Mouse (Mus musculus) ovary, adult 18-20 months (tissue): ENCODE measurements at regions not wholly inside any gene's neighbourhood (a gene's known extent, or its start where the extent isn't known, plus 50 kb on each side); places are given as distances from the start of the nearest gene placed in this dataset.

Experiments used
- DNase-seq: peaks from one replicate; pipeline ENCODE4 v3.0.0; 2022; ENCODE audit warnings: low spot score, mixed read lengths

DNA sequence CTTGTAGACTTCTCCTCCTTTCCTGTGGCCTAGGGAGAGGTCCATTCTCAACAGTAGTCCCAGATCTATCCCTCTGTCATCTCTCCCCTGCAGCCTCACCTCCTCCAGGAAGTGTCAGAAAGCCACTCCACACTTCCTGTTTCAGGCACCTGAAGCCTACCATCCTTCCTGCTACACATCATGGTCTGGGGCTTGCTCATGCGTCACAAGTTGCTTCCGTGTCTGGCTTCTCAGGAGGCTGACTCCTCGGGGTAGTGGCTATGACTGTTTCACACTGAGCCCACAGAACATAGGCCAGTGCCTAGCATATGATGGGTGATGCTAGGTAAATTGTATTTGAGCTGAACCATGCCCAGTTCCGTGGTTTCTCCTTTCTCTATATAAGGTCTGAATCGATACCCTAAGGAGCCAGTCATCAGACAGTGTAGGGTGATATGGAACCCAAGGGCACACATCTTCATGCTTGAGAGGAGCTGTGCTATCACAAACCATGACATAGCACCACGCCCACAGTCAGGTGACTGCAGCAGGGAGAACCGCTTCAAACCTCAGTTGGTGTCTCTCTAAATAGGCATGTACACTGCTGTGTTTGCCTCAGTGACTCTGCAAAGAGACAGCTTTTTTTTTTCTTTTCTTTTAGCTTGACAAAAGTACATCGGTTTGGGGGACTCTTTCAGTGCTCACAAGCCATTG, 272.2 kb downstream of the Sec61b start:
- DNase-seq, result no peak

DNA sequence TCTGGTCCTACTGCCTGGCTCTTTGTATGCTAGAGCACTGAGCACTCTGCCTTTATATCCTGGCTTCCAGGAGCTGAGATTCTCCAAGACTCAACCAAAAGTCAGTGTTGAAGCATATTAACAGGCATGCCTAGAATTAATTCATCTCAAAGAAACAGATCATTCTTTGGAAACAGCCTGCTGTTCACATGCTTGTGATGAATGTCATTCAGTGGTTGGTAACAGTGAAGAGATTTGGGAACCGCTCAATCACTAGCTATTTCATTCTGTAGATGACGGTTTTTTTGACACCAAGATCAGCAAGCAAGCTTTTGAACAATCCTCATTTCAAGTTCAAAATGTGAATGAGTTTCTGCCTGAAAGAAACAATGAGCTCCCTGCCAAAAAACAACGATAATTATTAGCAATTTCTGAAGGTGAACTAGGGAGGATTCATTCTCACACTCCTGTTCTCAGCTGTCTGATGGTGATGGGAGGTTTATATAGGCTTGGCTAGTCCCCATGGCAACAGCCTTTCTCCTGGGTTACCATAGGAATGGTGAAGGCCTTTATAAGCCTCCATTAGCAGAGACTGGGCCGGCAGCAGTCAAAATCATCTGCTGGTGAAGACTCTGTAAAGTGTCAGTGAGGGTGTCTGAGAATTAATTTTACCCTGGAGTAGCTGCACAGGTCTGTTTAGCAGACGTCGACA, 272.6 kb upstream of the Nr4a3 start:
- DNase-seq, result no peak

GRCm38 (mm10) chr4:47774664-47775063, 270.3 kb upstream of the Nr4a3 start:
- DNase-seq, result no peak

DNA sequence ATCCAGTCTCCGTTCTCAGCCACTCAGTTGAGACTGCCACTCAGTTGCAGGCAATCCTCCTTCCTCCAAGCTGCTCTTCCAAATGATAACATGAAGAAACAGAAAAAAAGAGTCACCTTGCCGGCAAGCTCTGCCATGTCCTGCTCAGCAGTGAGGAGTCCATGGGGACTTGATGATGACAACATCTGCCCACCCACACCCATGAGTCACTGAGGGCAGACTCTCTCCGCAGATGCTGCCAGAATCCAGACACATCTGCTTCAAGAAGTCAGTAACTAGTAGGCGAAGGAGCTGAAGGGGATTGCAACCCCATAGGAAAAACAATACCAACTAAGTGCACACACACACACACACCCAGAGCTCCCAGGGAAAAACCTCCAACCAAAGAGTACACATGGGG, 263.9 kb upstream of the Nr4a3 start:
- no peak for DNase-seq

- no peak for DNase-seq
Measured at GRCm38 (mm10) chr4:47796977-47797376, 248.0 kb upstream of the Nr4a3 start.

DNA sequence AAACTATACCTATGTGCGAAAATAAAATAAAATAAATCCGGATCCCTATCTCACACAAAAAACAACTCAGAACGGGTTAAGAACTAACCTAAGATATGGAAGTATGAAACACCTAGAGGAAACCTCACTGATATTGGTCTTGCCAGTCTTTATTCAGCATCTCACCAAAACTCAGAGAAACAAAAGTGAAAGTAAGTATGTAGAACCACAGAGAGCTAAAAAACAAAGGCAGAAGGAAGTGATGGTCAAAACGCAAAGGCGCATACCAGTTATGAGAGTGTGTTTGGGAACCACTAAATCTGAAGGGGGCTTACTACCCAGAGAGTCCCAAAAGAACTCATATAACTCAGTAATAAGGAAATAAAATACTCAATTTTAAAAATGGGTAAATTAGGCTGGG, 245.8 kb upstream of the Nr4a3 start:
- DNase-seq, result no peak

GRCm38 (mm10) chr4:47803111-47803510, 241.8 kb upstream of the Nr4a3 start:
- no peak for DNase-seq

- DNase-seq, result no peak
Measured at GRCm38 (mm10) chr4:47807877-47808276, 237.1 kb upstream of the Nr4a3 start.

GRCm38 (mm10) chr4:47814030-47814429, 230.9 kb upstream of the Nr4a3 start:
- no peak for DNase-seq

DNA sequence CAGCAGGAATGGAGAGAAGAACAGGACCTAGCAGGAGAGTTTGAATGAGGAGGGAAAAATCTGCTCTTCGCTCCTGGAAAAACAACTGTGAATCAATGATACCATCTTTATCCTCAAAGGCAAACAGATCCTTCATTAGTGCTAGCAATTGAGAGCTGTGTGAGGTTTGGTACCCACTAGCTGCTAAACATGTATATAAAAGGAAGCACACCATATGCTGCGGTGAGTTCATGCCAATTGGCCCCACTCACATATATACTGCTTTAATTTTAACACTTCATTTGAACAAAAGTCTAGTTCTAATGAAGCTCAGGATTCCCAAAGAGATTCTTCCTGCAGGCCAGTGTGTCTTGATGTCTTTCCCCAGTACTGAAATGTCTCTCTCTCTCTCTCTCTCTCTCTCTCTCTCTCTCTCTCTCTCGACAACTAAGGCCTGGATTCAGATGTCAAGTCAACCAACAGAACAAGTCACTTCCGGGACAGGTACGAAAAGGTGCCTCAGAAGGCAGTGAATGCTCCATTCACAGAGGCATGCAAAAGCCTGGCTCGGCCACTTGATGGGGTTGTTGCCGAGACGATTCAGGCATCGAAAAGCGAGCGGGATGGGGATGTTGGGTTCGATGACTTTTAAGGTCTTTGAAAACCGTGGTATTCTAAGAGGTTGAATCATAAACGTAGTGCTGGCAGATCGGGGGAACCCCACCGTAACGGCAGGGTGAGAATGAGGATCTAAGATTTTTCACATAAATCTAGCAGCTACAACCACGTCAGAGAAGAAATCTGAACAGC, 226.4 kb upstream of the Nr4a3 start:
- no peak for DNase-seq

DNA sequence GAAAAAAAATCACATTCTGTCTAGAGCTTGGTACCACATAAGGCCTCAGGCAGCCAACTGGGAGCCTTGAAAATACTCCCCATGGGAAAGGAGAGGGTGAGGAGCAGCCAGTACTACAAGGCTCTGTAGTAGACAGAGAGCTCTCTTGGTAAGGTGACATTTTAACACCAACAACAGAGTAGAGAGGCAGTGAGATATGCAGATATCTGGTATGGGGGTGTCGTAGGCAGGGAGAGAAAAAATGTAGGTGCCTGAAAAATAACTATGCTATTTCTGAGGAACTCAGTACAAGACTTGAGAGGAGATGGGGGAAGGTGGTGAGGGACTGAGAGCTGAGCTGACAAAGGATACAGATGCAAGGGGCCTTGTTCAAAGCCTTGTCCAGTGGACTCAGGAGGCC, 224.4 kb upstream of the Nr4a3 start:
- no peak for DNase-seq

DNA sequence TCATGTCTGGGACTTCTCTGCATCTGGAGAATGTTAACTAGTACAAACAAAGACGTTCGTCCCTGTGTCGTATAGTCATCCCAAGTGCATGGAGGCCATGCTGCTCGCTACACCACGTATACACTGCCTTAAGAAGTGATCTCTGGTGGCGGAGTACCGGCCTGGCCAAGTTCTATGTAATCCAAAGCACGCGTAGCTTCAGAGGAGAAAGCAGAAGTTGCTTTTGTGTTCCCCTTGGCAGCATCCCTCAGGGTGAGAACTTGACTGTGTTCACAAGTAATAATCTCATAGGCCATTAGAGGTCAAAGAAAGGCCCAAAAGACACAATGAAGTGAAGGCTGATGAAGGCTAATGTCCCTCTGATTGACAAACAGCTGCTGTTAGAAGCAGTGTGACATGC, 221.7 kb upstream of the Nr4a3 start:
- no peak for DNase-seq

DNA sequence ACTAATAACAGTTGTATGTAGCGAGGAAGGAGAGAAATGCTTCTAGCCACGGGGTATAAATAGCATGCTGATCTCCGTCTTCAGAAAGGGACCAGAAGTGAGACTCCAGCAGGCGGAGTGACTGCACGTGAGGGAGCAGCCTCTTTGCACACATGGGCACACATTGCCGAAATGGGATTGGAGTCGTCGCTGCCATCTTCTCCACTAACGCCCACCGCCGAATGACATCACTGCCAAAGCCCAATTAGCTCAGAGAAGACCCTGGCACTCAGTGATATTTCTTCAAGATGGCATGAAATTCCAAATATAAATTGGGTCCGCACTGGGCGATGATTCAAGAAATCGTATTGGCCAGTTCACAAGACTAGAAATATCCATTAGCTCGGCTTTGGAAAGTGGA, 220.9 kb upstream of the Nr4a3 start:
- DNase-seq, result no peak

DNA sequence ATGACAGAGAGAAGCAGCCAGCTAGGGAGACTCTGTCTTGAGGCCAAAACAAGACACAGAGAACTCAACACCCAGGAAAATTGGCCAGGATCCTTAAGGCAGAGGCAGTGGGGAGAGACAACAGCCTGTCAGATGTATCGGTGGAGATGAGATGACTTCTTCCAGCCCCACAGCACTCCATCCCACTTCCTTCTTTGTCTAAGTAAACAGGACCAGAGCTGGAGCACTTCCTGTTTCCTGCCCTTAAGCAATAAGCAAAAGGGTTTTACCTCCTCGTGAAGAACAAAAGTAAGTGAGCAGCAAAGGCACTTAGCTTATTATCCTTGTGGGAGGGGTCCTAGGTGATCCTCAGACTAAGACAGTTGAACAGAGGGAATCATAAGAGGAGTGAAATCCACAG, 212.0 kb upstream of the Nr4a3 start:
- DNase-seq, result no peak

GRCm38 (mm10) chr4:47838411-47838810, 206.5 kb upstream of the Nr4a3 start:
- no peak for DNase-seq

GRCm38 (mm10) chr4:47842128-47842656, 202.8 kb upstream of the Nr4a3 start:
- no peak for DNase-seq

DNA sequence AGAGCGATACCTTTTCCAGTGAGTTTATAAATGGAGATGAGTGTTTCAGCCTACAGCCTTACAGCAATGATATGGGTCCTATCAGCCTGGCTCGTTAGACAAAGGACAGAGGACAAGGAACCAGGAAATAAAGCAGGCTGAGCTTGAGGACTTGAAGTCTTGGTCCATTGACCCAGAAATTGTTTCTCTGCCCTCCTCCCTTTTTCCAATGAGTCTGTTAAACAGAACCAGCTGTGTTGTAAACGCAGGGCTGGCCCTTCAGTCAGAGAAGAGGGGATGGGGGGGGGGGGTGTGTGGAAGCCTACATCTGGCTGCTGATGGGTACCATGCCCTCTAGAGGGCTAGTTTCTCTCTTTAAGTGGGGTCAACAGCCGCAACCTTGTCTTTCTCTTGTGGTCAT, 199.7 kb upstream of the Nr4a3 start:
- no peak for DNase-seq

GRCm38 (mm10) chr4:47846389-47847318, 198.3 kb upstream of the Nr4a3 start:
- DNase-seq, result no peak

DNA sequence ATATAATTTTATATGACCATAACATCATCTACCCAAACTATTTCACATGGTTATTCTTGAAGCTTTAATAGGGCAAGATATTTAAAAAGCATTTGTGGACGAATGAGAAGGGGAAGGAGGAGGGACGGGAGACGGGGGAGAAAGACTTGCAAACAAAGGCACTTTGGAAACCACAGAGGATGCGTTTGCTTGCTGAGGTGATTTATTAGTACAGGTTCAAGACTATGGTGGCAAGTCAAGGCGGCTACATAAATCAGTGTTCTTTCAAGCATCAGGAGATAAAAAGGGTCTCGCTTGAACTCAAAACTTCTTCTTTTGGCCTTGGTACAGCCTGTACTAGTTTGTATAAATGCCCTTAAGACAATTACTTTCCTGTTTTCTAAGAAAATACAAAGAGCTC, 183.8 kb upstream of the Nr4a3 start:
- no peak for DNase-seq

DNA sequence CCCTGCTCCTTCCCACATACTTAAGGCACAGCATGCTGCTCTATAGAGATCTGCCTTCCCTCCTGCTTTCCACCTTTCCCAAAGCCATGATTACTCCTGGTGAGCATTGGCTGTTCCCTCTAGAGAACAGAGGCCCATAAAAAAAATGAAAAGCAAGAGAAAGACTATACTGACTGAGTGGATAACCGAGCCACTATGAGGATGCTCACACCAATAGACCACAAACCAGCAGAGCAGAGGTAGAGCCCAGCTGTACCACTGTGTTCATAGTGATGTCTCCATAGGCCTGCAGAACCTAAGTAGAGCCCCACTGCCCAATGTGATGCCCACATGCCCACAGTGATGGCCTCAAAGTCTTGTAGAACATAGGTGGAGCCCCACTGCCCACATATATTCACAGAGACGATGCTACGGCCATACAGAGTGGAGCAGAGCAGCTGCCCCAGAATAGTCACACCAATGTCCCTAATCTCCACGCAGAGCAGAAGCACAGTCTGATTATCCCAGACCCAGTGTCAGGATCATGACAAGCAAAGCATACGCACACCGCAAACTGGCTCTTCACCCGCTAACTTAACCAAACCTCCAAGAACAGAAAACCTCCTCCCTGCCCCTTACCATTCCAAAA, 174.8 kb upstream of the Nr4a3 start:
- no peak for DNase-seq

GRCm38 (mm10) chr4:47870638-47871019, 174.3 kb upstream of the Nr4a3 start:
- DNase-seq, result no peak
